Mouse (Mus musculus) bone marrow macrophage, adult 2 months (primary cell): ENCODE data around the gene Lilrb4a.

Experiments
- CTCF ChIP-seq: IDR thresholded peaks from 2 replicates; pipeline ENCODE4 v1.5.1; 2012; ENCODE audit warnings: low read depth, mild to moderate bottlenecking, low read length, moderate library complexity
- POLR2A ChIP-seq: IDR thresholded peaks from 2 replicates; pipeline ENCODE4 v1.6.1; 2012; ENCODE audit warnings: mild to moderate bottlenecking, low read depth, low read length, borderline replicate concordance

DNA sequence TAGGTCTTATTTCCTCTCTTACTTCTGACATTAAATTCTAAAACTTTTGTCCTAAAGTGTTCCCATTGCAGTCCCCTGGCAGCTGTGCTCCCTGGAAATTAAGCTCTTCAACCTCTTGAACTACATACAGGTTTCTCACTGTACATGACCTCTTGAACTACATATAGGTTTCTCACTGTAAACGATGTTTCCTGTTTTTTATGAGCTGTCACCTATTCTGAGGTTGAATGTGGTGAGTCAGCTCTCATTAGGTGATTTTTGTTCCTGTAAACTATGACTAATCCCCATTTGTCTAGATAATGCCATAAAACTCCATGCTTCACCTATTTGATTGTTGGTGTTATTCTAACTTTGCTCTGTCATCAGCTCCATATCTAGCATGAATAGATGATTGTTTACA is 36.4 kb upstream of the Lilrb4a start:
- TF ChIP-seq CTCF = no peak
- no peak for TF ChIP-seq POLR2A
